Mouse (Mus musculus): ENCODE measurements around the gene Srr.
A peak's percentile ranks its signal among the peaks of the same experiment; 100 is the strongest.

Srr gene

DNA sequence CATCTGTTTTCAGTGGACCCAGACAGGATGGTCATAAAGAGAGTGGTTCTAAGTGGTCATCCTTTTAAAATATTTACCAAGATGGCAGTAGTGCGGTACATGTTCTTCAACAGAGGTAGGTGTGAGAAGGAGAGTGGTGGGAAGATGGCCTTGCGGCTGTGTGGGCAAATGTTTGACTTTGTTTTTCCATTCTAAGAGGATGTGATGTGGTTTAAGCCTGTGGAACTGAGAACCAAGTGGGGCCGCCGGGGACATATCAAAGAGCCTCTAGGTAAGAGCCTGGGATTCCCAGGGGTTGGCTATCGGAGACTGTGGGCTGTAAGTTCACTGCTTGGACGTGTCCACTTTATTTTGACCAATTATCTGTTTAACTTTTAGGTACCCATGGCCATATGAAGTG lies 17.9 kb downstream of the Srr start:
- DNase-seq (ENCODE audit: low spot score) = no peak

DNA sequence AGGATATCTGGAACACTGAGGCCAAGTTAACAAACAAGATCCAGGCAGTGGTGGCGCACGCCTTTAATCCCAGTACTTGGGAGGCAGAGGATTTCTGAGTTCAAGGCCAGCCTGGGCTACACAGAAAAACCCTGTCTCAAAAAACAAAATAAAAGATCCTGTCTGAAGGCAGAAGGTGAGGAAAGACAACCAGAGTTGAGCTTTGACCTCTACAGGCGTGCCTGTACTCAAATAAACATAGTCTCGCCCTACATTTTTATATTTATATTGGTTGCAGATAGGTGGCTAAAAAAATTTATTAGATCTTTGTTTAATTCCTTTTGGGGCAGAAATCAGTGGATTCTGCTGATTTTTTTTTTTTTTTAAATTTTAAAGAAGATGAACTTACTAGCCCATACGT lies 23.3 kb downstream of the Srr start:
- DNase-seq (ENCODE audit: low spot score) = no peak

- DNase-seq (ENCODE audit: low spot score) = no peak
Measured at GRCm38 (mm10) chr11:74901555-74901954, 24.2 kb downstream of the Srr start.

DNA sequence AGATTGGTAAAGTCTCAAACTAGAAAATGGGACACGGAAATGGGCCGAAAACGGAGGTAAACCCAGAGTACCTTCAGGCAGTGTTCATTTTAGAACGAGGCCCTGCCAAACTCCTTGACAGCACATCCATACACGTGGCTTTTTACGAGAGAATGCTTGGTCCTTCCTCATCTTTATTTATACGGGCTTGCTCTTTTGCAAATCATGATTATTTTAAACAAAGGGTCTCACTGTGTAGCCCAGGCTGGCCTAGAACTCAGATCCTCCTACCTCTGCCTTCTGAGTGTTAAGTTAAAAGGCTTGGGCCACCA lies 27.3 kb downstream of the Srr start:
- DNase-seq (ENCODE audit: low spot score) = no peak

DNA sequence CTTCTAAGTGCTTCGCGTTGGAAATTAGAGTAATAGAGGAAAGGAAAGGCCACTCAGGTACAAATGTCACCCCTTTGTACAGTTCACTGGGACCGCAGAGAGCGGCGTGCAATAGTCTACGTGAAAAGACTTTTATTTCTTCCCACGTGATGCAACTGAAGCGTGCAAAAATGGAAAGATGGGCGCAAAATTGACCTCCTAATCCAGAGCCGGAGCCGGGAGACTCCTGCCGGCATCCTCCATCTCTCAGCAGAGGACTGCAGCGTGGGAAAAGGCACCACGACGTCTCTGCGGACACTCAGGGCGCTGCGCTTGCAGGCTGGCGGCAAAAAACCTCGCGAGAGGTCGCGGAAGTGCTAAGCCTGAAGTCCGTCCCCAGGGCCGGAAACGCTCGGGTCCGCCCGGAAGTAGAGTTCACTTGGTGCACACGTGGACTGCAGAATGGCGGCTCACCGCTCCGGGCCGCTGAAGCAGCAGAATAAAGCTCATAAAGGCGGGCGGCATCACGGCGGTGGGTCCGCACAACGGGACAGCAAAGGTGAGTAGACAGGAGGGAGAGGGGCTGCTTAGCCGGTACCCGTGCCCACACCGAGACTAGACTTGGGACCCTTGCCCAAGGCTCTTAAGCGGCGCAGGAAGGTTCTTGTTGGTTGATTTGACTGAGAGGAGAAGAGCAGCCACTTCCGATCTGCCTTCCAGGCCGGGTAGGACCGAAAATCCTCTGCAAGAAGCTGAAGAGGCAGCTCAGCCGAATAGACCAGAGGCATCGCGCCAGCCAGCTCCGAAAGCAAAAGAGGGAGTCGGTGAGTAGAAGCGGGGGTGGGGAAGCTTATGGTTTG lies 27.9 kb downstream of the Srr start, which contains the start of gene Tsr1:
Gene Tsr1 (plus strand): TSS at position 394 of the 839 bp plus-strand sequence.
- peak; percentile 83 for DNase-seq (ENCODE audit: low spot score)

GRCm38 (mm10) chr11:74896901-74897677 lies 28.7 kb downstream of the Srr start, which contains the start of gene Sgsm2:
Gene Sgsm2, minus strand, starts transcription at chr11:74897060.
- no peak for DNase-seq (ENCODE audit: low spot score)

DNA sequence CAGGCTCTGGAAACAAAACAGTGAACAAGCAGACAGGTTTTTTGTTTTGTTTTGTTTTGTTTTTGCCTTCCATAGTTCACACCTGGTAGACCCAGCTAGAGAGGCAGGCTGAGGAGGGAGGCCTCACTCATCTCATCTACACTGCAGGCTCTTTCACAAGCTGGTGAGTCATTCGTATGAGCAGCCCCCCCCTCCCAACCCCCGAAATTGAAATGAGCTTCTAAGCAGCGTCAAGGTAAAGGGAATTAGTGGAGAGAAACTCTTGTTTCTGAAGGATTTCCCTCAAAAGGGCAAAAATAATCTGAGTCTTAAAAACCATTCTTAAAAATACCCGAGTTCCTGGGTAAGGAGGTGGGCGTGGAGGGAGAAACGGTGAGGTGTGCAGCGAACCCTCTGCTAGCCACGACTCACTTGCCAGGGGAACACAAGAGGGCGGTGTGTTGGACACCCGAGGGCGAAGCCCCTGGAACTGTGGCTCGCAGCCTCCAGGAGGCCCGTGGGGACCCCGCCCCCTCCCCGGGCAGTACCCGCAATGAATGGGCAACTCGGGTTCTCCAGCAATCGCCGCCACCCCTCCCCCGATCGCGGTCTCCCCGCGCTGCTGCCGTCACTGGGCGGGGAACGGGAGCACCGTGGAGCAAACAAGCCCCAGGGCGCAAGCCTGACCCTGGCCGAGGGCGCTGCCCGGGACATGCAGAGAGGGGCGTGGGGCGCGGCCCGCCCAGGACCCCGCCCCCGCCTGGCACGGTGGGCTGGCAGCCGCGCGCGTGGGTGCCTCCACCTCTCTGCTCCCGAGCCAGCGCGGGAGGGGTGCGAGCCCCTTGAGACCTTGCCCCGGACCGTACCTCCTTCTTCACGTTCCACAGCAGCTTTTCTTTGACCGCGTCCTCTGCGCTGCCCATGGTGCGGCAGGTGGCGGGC lies 29.5 kb downstream of the Srr start:
- DNase-seq (ENCODE audit: low spot score) = peak; percentile 67

DNA sequence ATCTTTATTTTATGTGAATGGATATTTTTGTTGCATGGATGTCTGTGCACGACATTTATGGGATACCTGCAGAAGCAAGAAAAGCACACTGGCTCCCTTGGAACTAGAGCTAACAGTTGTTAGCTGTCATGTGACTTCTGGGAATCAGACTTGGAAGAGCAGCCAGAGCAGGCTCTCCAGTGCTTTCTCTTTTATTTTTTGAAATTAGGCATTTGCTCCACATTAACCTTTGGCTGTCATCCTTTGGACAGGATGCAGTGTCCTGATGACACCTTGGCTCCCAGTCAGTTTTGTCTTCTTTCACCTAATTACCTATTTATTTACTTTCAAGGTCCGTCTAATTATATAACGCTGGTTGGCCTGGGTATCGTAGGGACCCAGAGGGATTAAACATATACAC lies 31.1 kb downstream of the Srr start:
- no peak for DNase-seq (ENCODE audit: low spot score)

DNA sequence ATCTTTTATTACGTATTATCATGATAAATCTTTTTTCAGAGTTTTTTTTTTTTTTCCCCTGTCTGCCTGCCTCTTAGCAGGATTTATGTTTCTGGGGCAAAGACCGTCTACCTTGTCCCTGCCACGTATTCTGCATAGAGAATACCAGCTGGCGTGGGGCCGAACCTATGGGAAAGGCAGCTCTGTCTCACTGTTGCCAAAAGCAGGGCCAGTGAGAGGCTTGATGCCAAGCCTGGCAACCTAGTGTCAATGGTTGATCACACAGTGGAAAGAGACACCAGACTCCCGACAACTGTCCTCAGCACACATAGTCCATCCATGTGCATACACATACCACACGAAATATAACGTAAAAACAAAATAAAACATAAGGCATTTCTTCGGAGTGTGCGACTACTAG lies 42.6 kb downstream of the Srr start:
- DNase-seq (ENCODE audit: low spot score) = no peak

GRCm38 (mm10) chr11:74881979-74882378 lies 43.8 kb downstream of the Srr start:
- no peak for DNase-seq (ENCODE audit: low spot score)

- no peak for DNase-seq (ENCODE audit: low spot score)
Measured at GRCm38 (mm10) chr11:74880999-74881398, 44.7 kb downstream of the Srr start.

DNA sequence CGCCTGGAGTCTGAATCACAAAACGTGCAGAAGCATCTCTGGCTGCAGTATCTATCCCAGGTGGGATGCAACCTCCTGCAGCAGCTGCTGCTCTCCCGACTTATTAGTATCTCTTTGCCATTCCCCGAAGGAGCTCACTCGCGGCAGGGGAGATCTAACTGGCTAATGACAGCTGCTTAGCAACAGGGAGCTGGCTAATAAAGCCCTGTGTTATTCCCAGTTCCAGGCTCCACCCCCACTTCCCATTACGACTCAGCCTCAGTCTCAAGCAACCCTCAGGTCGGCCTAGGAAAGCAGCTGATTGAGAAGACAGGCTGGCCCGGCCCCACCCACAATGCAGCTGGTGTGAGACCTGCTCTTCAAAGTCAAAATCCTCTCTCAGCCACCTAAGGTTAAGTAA lies 48.9 kb downstream of the Srr start:
- DNase-seq (ENCODE audit: low spot score) = no peak

- no peak for DNase-seq (ENCODE audit: low spot score)
Measured at GRCm38 (mm10) chr11:74874630-74875029, 51.1 kb downstream of the Srr start.

GRCm38 (mm10) chr11:74870991-74871622 lies 54.6 kb downstream of the Srr start:
- peak; percentile 35 for DNase-seq (ENCODE audit: low spot score)

DNA sequence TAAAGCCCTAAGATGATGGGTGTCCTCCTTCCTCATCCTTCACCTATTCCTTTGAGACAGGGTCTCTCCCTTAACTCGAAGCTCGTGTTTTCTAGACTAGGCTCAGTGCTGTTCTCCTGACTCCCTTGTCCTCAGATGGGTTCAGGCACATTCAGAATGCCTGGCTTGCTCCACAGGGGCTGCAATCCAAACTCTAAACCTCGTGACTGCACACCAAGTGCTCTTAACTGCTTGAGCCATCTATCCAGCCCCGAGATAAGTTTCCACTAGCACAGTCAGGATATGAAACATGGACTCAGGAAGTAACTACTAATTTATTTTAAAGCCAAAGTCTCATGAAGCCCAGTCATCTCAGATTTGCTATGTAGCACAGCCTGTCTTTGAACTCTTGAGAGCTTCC lies 55.2 kb downstream of the Srr start:
- no peak for DNase-seq (ENCODE audit: low spot score)

DNA sequence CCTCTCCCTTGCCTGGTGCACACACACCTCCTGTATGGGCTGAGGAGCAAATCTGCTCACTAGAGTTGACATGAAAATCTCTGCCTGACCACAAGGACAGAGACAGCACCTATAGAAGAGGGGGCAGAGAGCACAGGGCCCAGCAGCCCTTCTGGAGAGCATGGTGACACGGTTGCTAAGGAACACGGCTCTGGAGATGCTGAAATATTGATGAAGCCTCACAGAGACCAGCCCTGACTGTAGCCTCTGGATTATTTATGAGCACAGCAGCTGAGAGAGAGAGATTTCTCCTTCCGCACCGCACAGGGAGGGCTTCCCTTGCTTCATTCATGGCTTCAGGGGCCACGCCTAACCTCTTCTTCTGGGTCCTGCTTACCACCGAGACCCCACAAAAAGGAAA lies 56.1 kb downstream of the Srr start:
- DNase-seq (ENCODE audit: low spot score) = no peak

- DNase-seq (ENCODE audit: low spot score) = no peak
Measured at GRCm38 (mm10) chr11:74868046-74868760, 57.5 kb downstream of the Srr start.

DNA sequence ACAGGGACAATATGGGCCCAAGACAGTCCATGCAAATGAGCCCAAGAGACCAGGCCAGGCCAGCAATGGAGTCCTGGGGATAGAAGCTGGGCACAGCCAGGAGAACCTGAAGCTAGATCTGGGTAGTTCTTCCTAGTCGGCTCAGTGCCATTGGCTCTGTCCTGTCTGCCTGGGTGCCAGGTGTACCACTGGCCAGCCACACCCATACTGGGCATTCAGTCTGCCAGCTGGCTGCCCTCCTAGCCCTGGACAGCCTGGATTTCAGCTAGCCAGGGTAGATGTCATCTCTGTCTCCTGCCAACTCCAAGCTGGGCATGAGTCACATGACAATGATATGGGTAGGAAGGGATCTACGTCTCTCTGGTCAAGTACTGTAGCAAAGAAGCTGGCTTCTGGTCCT lies 58.6 kb downstream of the Srr start:
- DNase-seq (ENCODE audit: low spot score) = no peak

- DNase-seq (ENCODE audit: low spot score) = peak; percentile 60
Measured at GRCm38 (mm10) chr11:74866640-74867039, 59.1 kb downstream of the Srr start.

DNA sequence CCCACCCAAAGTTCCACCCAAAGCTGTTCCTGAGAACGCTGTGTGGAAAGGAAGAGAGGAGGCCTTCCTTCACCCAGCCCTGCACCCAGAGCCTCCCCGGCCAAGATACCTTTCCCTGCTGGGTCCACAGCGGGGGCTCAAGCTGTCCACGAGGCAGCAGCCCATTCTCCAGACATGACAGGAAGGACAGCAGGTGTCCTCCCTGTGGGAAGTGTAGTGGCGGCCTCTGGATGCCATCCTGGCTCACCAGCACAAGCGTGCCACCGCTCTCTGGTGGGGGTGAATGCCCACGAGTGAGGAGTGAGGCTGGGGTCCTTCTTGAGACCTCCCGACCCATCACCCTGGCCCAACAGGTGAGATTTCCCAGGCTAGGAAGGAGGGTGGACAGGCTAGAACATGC lies 60.5 kb downstream of the Srr start:
- no peak for DNase-seq (ENCODE audit: low spot score)

- DNase-seq (ENCODE audit: low spot score) = no peak
Measured at GRCm38 (mm10) chr11:74864421-74864820, 61.3 kb downstream of the Srr start.
